Mouse (Mus musculus) Patski (cell line): ENCODE results near the gene Rcan3. TPM values are rescaled to one million over a fixed set of nuclear protein-coding genes. Genes with fewer than 3 reads are reported as not detected.
A peak's percentile ranks its signal among the peaks of the same experiment; 100 is the strongest.

Experiments used
- ATAC-seq: fragments of 100-300 bp; one replicate; pipeline ENCODE4 v1.8.0; 2021
- CTCF ChIA-PET: fragments of 350-600 bp; sonication (Branson Sonifier 250); formaldehyde crosslinking; loops from one replicate; lab custom pipeline; 2022; ENCODE audit warnings: inconsistent platforms; lab: Charles Lee
- POLR2A ChIA-PET: fragments of 350-600 bp; sonication (Branson Sonifier 250); formaldehyde crosslinking; loops from one replicate; lab custom pipeline; 2022; ENCODE audit warnings: antibody characterized with exemption, inconsistent platforms; lab: Charles Lee
- DNase-seq: peaks from one replicate; pipeline ENCODE4 v3.0.0-alpha.2; 2011; ENCODE audit warnings: low read depth, low spot score
- H3K27me3 ChIP-seq: fragments of 371-371 bp; one replicate; pipeline ENCODE4 v1.5.1; 2021
- CTCF ChIP-seq: fragments of 100-300 bp; IDR thresholded peaks from one replicate; pipeline ENCODE4 v1.5.1; 2021
- in situ Hi-C: fragments of 300-500 bp; cut with MboI; formaldehyde crosslinking; loops from 3 replicates; pipeline ENCODE4 v1.11.1; 2018; ENCODE audit warnings: low pct_unique_long_range_greater_than_20kb, mixed read lengths
- polyA plus RNA-seq: library from polyadenylated mRNA; unstranded; gene quantifications from one replicate; pipeline ENCODE4 v1.2.3, GENCODE M21; 2021

The Rcan3 gene
- polyA plus RNA-seq, 1 experiment from 2014 or later = 21.7 TPM

GRCm38 (mm10) chr4:135416367-135416766 lies 17.3 kb downstream of the Rcan3 start:
- in situ Hi-C loops = loop anchor here (10.0 kb wide), 1 partner anchor 52 kb away; no protein-coding TSS in a partner anchor
- TF ChIP-seq CTCF = no peak
- no peaks in the 10 kb centered on the region for H3K27me3 ChIP-seq
- ChIA-PET POLR2A (no interaction called here), CTCF (no interaction called here)
- ATAC-seq = no peak
- DNase-seq = no peak

- DNase-seq (no peak), ATAC-seq (no peak)
- POLR2A ChIA-PET = interaction anchor here (2.4 kb wide), 1 partner anchor 31 kb away, joined by 8 read pairs; no protein-coding TSS in a partner anchor
- no peak for TF ChIP-seq CTCF
- in situ Hi-C loops = loop anchor here (10.0 kb wide), 1 partner anchor 49 kb away; no protein-coding TSS in a partner anchor
- H3K27me3 ChIP-seq = no peaks in the 10 kb centered on the region
- CTCF ChIA-PET = no interaction called here
Observed at GRCm38 (mm10) chr4:135413491-135413890, 20.2 kb downstream of the Rcan3 start.

- ATAC-seq = no peak
- H3K27me3 ChIP-seq = no peaks in the 10 kb centered on the region
- no peak for DNase-seq
- TF ChIP-seq CTCF = peak; percentile 94
- in situ Hi-C loops = loop anchor here (10.0 kb wide), 1 partner anchor 47 kb away; no protein-coding TSS in a partner anchor
- ChIA-PET CTCF (interaction anchor here (0.8 to 3.2 kb wide), 19 partner anchors 9 to 81 kb away, joined by 3 to 42 read pairs (median 5); partner anchors contain the start of genes Rcan3 and Srrm1), POLR2A (interaction anchor here (0.6 to 2.4 kb wide), 2 partner anchors 29 to 459 kb away, joined by 7 to 8 read pairs; no protein-coding TSS in a partner anchor)
Observed at GRCm38 (mm10) chr4:135411633-135412032, 22.0 kb downstream of the Rcan3 start.

GRCm38 (mm10) chr4:135406180-135406579 lies 27.5 kb downstream of the Rcan3 start:
- H3K27me3 ChIP-seq = no peaks in the 10 kb centered on the region
- ChIA-PET POLR2A (interaction anchor here (0.6 kb wide), 1 partner anchor 385 kb away, joined by 3 read pairs; no protein-coding TSS in a partner anchor), CTCF (no interaction called here)
- no peak for TF ChIP-seq CTCF
- ATAC-seq = peak; percentile 47
- DNase-seq = peak; percentile 73
- in situ Hi-C loops = no loop called here

- in situ Hi-C loops = no loop called here
- DNase-seq (no peak), ATAC-seq (no peak)
- ChIA-PET POLR2A (no interaction called here), CTCF (no interaction called here)
- TF ChIP-seq CTCF = no peak
- no peaks in the 10 kb centered on the region for H3K27me3 ChIP-seq
Observed at GRCm38 (mm10) chr4:135404916-135405315, 28.7 kb downstream of the Rcan3 start.

- in situ Hi-C loops = no loop called here
- DNase-seq (no peak), ATAC-seq (no peak)
- TF ChIP-seq CTCF = no peak
- H3K27me3 ChIP-seq = no peaks in the 10 kb centered on the region
- ChIA-PET POLR2A (no interaction called here), CTCF (interaction anchor here (1.0 to 3.3 kb wide), 2 partner anchors 7 to 21 kb away, joined by 6 to 9 read pairs; no protein-coding TSS in a partner anchor)
Observed at GRCm38 (mm10) chr4:135404048-135404447, 29.6 kb downstream of the Rcan3 start.

- in situ Hi-C loops = no loop called here
- TF ChIP-seq CTCF = no peak
- ATAC-seq = no peak
- POLR2A ChIA-PET = no interaction called here
- no peaks in the 10 kb centered on the region for H3K27me3 ChIP-seq
- DNase-seq = no peak
- CTCF ChIA-PET = interaction anchor here (1.3 to 3.3 kb wide), 2 partner anchors 10 to 19 kb away, joined by 3 to 9 read pairs; no protein-coding TSS in a partner anchor
Observed at GRCm38 (mm10) chr4:135401881-135402280, 31.8 kb downstream of the Rcan3 start.

GRCm38 (mm10) chr4:135397991-135398390 lies 35.7 kb downstream of the Rcan3 start, which contains the start of gene Ncmap:
Gene Ncmap, minus strand, starts transcription at chr4:135398227.
- in situ Hi-C loops = no loop called here
- TF ChIP-seq CTCF = no peak
- no peaks in the 10 kb centered on the region for H3K27me3 ChIP-seq
- ATAC-seq (no peak), DNase-seq (no peak)
- ChIA-PET CTCF (interaction anchor here (1.3 kb wide), 1 partner anchor 15 kb away, joined by 5 read pairs; no protein-coding TSS in a partner anchor), POLR2A (no interaction called here)

GRCm38 (mm10) chr4:135397551-135397950 lies 36.1 kb downstream of the Rcan3 start:
- CTCF ChIA-PET = interaction anchor here (1.3 kb wide), 2 partner anchors 14 to 15 kb away, joined by 4 to 5 read pairs; no protein-coding TSS in a partner anchor
- POLR2A ChIA-PET = no interaction called here
- DNase-seq = no peak
- no peak for ATAC-seq
- TF ChIP-seq CTCF = no peak
- in situ Hi-C loops = no loop called here
- no peaks in the 10 kb centered on the region for H3K27me3 ChIP-seq

- ChIA-PET CTCF (interaction anchor here (1.3 kb wide), 1 partner anchor 16 kb away, joined by 4 read pairs; no protein-coding TSS in a partner anchor), POLR2A (no interaction called here)
- DNase-seq (no peak), ATAC-seq (no peak)
- TF ChIP-seq CTCF = no peak
- in situ Hi-C loops = no loop called here
- no peaks in the 10 kb centered on the region for H3K27me3 ChIP-seq
Observed at GRCm38 (mm10) chr4:135396303-135396702, 37.4 kb downstream of the Rcan3 start.

- ChIA-PET CTCF (interaction anchor here (0.9 kb wide), 1 partner anchor 121 kb away, joined by 3 read pairs; no protein-coding TSS in a partner anchor), POLR2A (no interaction called here)
- no peak for TF ChIP-seq CTCF
- DNase-seq (no peak), ATAC-seq (no peak)
- no peaks in the 10 kb centered on the region for H3K27me3 ChIP-seq
- in situ Hi-C loops = no loop called here
Observed at GRCm38 (mm10) chr4:135395375-135395774, 38.3 kb downstream of the Rcan3 start.
